Mouse (Mus musculus): Measurements from ENCODE around the gene Gtf2h4.

- no peak for TF ChIP-seq POLR2A (IDR thresholded peaks at IDR 0.05; ENCODE audit: low read depth, low read length)
- TF ChIP-seq CTCF (IDR thresholded peaks at IDR 0.05; ENCODE audit: extremely low read depth, insufficient read depth, insufficient read length, insufficient replicate concordance) = no peak
These were observed 16.6 kb upstream of the Gtf2h4 start for GRCm38 (mm10) chr17:35689936-35690645.
